Mouse (Mus musculus) heart, adult 2 months (tissue): Measurements from ENCODE around the gene 1700020A23Rik.

ENCODE experiments used
- CTCF ChIP-seq: fragments of 200-600 bp; IDR thresholded peaks from 2 replicates; pipeline ENCODE4 v1.8.1; 2022; ENCODE audit warnings: antibody characterized with exemption, mild to moderate bottlenecking, moderate library complexity
- EP300 ChIP-seq: fragments of 200-500 bp; IDR thresholded peaks from 2 replicates; pipeline ENCODE4 v1.6.1; 2011; ENCODE audit warnings: low read depth, low read length, control low read depth; ENCODE audit not compliant: insufficient read depth
- POLR2A ChIP-seq: fragments of 200-500 bp; IDR thresholded peaks from 2 replicates; pipeline ENCODE4 v1.6.1; 2011; ENCODE audit warnings: mild to moderate bottlenecking, low read depth, low read length, control low read depth; ENCODE audit not compliant: insufficient read depth

- TF ChIP-seq CTCF (no peak), POLR2A (no peak), EP300 (no peak)
These were observed 45.4 kb downstream of the 1700020A23Rik start for GRCm38 (mm10) chr2:130450434-130450796.
